Mouse (Mus musculus): ENCODE data around the gene Ngef. TPM values are rescaled to one million over a fixed set of nuclear protein-coding genes. Genes with fewer than 3 reads are reported as not detected.

The Ngef gene
- total and polyA plus RNA-seq, 3 experiments = not detected

GRCm38 (mm10) chr1:87534118-87534517 is 39.6 kb downstream of the Ngef start:
- TF ChIP-seq EP300 (IDR thresholded peaks at IDR 0.05; ENCODE audit: low read depth in 1 of 2, low read length in 2 of 2) (no peak), MAZ (IDR thresholded peaks at IDR 0.05; ENCODE audit: low read depth, low read length) (no peak), POLR2AphosphoS2 (IDR thresholded peaks at IDR 0.05; ENCODE audit: low read length) (no peak), CTCF (IDR thresholded peaks at IDR 0.05 in 2 of 3, conservative IDR thresholded peaks at IDR 0.05 in 1 of 3; ENCODE audit: control insufficient read depth in 1 of 3, insufficient read depth in 1 of 3, low read depth in 2 of 3, low read length in 3 of 3, poor library complexity in 1 of 3, severe bottlenecking in 1 of 3) (no peak), ELF1 (IDR thresholded peaks at IDR 0.05; ENCODE audit: low read depth, low read length) (no peak), MAFK (IDR thresholded peaks at IDR 0.05; ENCODE audit: borderline replicate concordance, low read depth, low read length) (no peak), CHD1 (IDR thresholded peaks at IDR 0.05; ENCODE audit: low read depth, low read length) (no peak), BHLHE40 (IDR thresholded peaks at IDR 0.05; ENCODE audit: borderline replicate concordance, low read depth, low read length) (no peak), CHD2 (IDR thresholded peaks at IDR 0.05; ENCODE audit: low read length) (no peak)
- no peak overlapping the region for H3K4me3 ChIP-seq (ENCODE audit: control insufficient read depth in 1 of 2, insufficient read depth in 1 of 2, low read depth in 2 of 2, low read length in 2 of 2)
- no peaks in the 10 kb centered on the region for H3K4me1 ChIP-seq (ENCODE audit: control insufficient read depth in 1 of 2, insufficient read depth in 2 of 2, low read length in 2 of 2)
- no peak overlapping the region for H3K9ac ChIP-seq (ENCODE audit: control insufficient read depth, low read depth, low read length, poor library complexity, severe bottlenecking)
- H3K79me2 ChIP-seq (ENCODE audit: control insufficient read depth, insufficient read depth, low read length, poor library complexity) = no peaks in the 10 kb centered on the region
- no peaks in the 10 kb centered on the region for H3K36me3 ChIP-seq (ENCODE audit: control insufficient read depth in 1 of 2, insufficient read depth in 2 of 2, low read length in 2 of 2)
- no peaks in the 10 kb centered on the region for H3K9me3 ChIP-seq (replicated peaks; ENCODE audit: insufficient read depth, low read length)
- H3K27ac ChIP-seq (ENCODE audit: control insufficient read depth, low read depth, low read length) = no peak overlapping the region
- peaks cover 3 to 5% of the 10 kb centered on the region in 2 experiments; a peak in 3 of 4 replicates for H3K27me3 ChIP-seq (ENCODE audit: control insufficient read depth in 1 of 2, insufficient read depth in 2 of 2, low read length in 2 of 2)
- DNase-seq (ENCODE audit: low read depth, low spot score) = no peak

- Histone ChIP-seq H3K9ac (ENCODE audit: control insufficient read depth, low read depth, low read length, poor library complexity, severe bottlenecking) (no peak overlapping the region), H3K36me3 (ENCODE audit: control insufficient read depth in 1 of 2, insufficient read depth in 2 of 2, low read length in 2 of 2) (no peaks in the 10 kb centered on the region), H3K27me3 (ENCODE audit: control insufficient read depth in 1 of 2, insufficient read depth in 2 of 2, low read length in 2 of 2) (peaks cover 7 to 10% of the 10 kb centered on the region in 2 experiments), H3K27ac (ENCODE audit: control insufficient read depth, low read depth, low read length) (no peak overlapping the region), H3K4me3 (ENCODE audit: control insufficient read depth in 1 of 2, insufficient read depth in 1 of 2, low read depth in 2 of 2, low read length in 2 of 2) (no peak overlapping the region), H3K4me1 (ENCODE audit: control insufficient read depth in 1 of 2, insufficient read depth in 2 of 2, low read length in 2 of 2) (no peaks in the 10 kb centered on the region), H3K9me3 (replicated peaks; ENCODE audit: insufficient read depth, low read length) (no peaks in the 10 kb centered on the region), H3K79me2 (ENCODE audit: control insufficient read depth, insufficient read depth, low read length, poor library complexity) (no peaks in the 10 kb centered on the region)
- TF ChIP-seq ZMIZ1 (IDR thresholded peaks at IDR 0.05; ENCODE audit: low read depth, low read length) (no peak), BHLHE40 (IDR thresholded peaks at IDR 0.05; ENCODE audit: borderline replicate concordance, low read depth, low read length) (no peak), EP300 (IDR thresholded peaks at IDR 0.05; ENCODE audit: low read depth in 1 of 2, low read length in 2 of 2) (no peak), MAZ (IDR thresholded peaks at IDR 0.05; ENCODE audit: low read depth, low read length) (no peak), GATA1 (IDR thresholded peaks at IDR 0.05; ENCODE audit: low read depth, low read length) (no peak), TAL1 (IDR thresholded peaks at IDR 0.05; ENCODE audit: low read length) (no peak), ZC3H11A (IDR thresholded peaks at IDR 0.05; ENCODE audit: low read depth, low read length) (no peak), MYB (IDR thresholded peaks at IDR 0.05; ENCODE audit: low read depth, low read length) (no peak), ETS1 (IDR thresholded peaks at IDR 0.05; ENCODE audit: low read depth, low read length) (no peak), ZKSCAN1 (IDR thresholded peaks at IDR 0.05; ENCODE audit: low read depth, low read length) (no peak), HCFC1 (IDR thresholded peaks at IDR 0.05; ENCODE audit: low read depth, low read length) (no peak), NRF1 (IDR thresholded peaks at IDR 0.05; ENCODE audit: insufficient read depth, low read depth, low read length, poor library complexity, severe bottlenecking) (no peak), JUND (IDR thresholded peaks at IDR 0.05; ENCODE audit: low read depth, low read length) (no peak)
- no peak for DNase-seq (ENCODE audit: low read depth, low spot score)
Measured at GRCm38 (mm10) chr1:87532346-87532745, 41.3 kb downstream of the Ngef start.

All from MEL (cell line).